Mouse (Mus musculus) kidney, embryonic 15.5 days (tissue): ENCODE results near the gene Rcbtb2. TPM values are rescaled to one million over a fixed set of nuclear protein-coding genes. Genes with fewer than 3 reads are reported as not detected.
A peak's percentile ranks its signal among the peaks of the same experiment; 100 is the strongest.

Experiments
- ATAC-seq: fragments of 200-750 bp; cut with Nextera tagmentation; replicated peaks from 2 replicates; pipeline ENCODE4 v1.8.0; 2017; ENCODE audit warnings: moderate TSS enrichment; ENCODE audit not compliant: low FRiP score
- H3K27ac ChIP-seq: fragments of 300-500 bp; sonication (generic); 2 replicates; pipeline ENCODE4 v1.5.1; 2015; ENCODE audit warnings: mild to moderate bottlenecking, inconsistent platforms
- H3K27me3 ChIP-seq: fragments of 300-500 bp; sonication (generic); 2 replicates; pipeline ENCODE4 v1.6.1; 2015; ENCODE audit warnings: inconsistent platforms
- H3K36me3 ChIP-seq: fragments of 300-500 bp; sonication (generic); 2 replicates; pipeline ENCODE4 v1.6.1; 2015; ENCODE audit warnings: inconsistent platforms
- H3K4me1 ChIP-seq: fragments of 300-500 bp; sonication (generic); 2 replicates; pipeline ENCODE4 v1.6.1; 2015; ENCODE audit warnings: inconsistent platforms
- H3K4me2 ChIP-seq: fragments of 300-500 bp; sonication (generic); 2 replicates; pipeline ENCODE4 v1.6.1; 2015; ENCODE audit warnings: moderate library complexity, mild to moderate bottlenecking, inconsistent platforms
- H3K4me3 ChIP-seq: fragments of 300-500 bp; sonication (generic); replicated peaks from 2 replicates; pipeline ENCODE4 v1.5.1; 2015; ENCODE audit warnings: mild to moderate bottlenecking, inconsistent platforms
- H3K9ac ChIP-seq: fragments of 300-500 bp; sonication (generic); 2 replicates; pipeline ENCODE4 v1.6.1; 2015; ENCODE audit warnings: mild to moderate bottlenecking, inconsistent platforms
- H3K9me3 ChIP-seq: fragments of 300-500 bp; sonication (generic); replicated peaks from 2 replicates; pipeline ENCODE4 v1.6.1; 2016; ENCODE audit warnings: inconsistent platforms
- WGBS: fragments of 180-500 bp; shearing (Covaris S2); methylation state at CpG from one replicate; pipeline ENCODE4 v1.1.7; 2015; ENCODE audit warnings: mixed read lengths; 5-methylcytosine and 5-hydroxymethylcytosine counted together
- microRNA counts: library from miRNA; unstranded; fragments of <30 nt; microRNA quantifications from one replicate; lab custom pipeline; 2016
- microRNA-seq: library from miRNA; unstranded; fragments of <30 nt; microRNA quantifications from one replicate; pipeline ENCODE4, GENCODE M21; 2016
- polyA plus RNA-seq: library from polyadenylated mRNA; unstranded; fragments of >200 nt; fragmentation: Nextera tagmentation; extraction: Ambion mirVana; gene quantifications from 2 replicates; pipeline ENCODE4 v1.2.1, GENCODE M21; 2015

The Rcbtb2 gene
- polyA plus RNA-seq, 1 experiment from 2014 or later = 128 TPM

DNA sequence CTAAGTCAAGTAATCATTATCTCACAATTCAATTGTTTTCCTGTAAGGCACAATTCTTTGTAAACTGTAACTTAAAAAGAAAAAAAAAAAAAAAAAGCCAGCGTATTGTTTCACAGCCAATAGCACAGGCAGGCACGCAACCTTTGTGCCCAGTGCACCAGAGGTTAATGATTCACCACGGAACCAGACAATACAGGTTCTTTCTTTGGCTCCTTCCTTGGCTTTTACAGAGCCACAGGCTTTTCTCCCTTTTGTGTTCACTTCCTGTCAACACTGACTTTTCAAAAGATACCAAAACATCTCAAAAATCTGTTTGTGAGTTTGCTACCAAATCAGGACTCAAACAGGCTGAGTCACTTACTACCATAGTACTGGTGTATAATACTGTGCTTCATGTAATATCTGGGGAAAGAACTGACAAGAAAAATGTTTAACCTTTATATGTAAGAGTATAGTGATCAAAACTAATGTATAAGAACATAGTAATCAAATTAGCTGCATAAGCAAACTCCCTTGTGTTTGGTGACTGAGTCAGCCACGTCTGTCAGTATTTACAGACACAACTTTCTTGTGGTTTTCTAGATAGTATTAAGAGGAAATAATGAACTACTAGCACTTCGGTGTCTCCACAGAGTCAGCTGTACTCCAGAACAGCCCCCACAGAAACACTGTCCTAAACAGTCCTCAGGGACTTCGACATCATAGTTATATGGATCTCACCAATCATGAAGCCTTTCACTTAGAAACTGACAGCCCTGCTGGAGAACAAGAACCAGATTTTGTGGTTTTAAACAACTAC, 130.8 kb downstream of the Rcbtb2 start:
- Histone ChIP-seq H3K4me1 (peaks cover 10% of the 10 kb centered on the region), H3K4me3 (no peak overlapping the region), H3K27ac (peak overlapping the region; percentile 87), H3K27me3 (no peaks in the 10 kb centered on the region), H3K9ac (no peak overlapping the region), H3K9me3 (no peaks in the 10 kb centered on the region), H3K4me2 (no peak overlapping the region), H3K36me3 (no peaks in the 10 kb centered on the region)
- 59% methylated on average over 6 of the region's 6 CpGs for WGBS
- peak; percentile 94 for ATAC-seq

DNA sequence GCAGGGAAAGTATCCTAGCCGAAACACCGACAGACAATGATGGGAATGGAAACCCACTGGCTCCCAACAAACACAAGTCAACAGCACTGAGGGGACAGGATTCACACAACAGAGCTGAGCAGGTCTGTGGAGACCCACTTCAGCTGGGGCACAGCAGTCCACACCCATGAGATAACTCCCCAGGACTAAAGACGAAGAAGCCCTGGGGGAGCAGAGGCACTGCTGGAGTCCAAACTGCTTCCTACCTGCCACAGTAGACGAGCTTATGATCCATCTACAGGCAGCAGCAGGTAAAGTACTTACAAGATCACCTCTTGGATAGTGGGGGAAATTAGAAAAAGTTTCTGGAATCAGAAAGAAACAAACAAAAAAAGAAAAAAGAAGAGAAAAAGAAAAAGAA, 131.6 kb downstream of the Rcbtb2 start:
- H3K4me2 ChIP-seq = no peak overlapping the region
- no peak overlapping the region for H3K4me3 ChIP-seq
- H3K27me3 ChIP-seq = no peaks in the 10 kb centered on the region
- peaks cover 10% of the 10 kb centered on the region for H3K4me1 ChIP-seq
- 69% methylated on average over 4 of the region's 4 CpGs for WGBS
- no peak for ATAC-seq
- H3K27ac ChIP-seq = peak overlapping the region; percentile 87
- H3K9ac ChIP-seq = no peak overlapping the region
- no peaks in the 10 kb centered on the region for H3K9me3 ChIP-seq
- H3K36me3 ChIP-seq = no peaks in the 10 kb centered on the region

DNA sequence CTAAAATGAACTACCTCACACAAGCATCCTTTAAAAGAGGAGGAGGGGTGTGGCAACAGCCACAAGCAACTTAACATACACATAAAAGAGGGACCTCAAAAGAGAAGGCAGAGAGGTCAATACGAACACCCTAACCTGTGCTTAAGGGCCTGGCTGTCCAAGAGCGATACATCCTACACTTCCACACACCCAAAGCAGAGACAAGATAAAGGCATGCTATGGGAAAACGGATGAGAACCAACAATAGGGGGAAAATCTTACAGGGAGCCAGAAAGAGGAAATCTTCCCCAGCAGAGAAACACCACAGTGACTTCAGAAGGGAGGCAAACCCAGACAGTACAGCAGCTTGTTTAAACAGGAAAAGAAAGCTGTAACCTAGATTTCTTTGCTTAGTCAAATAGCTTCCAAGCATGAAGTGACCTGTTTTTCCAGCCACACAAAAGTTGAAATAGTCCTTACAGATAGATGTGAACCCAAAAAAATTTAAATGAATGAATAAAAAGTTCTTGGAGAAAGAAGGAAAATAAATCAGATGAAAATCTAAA, 132.7 kb downstream of the Rcbtb2 start:
- H3K9ac ChIP-seq = no peak overlapping the region

DNA sequence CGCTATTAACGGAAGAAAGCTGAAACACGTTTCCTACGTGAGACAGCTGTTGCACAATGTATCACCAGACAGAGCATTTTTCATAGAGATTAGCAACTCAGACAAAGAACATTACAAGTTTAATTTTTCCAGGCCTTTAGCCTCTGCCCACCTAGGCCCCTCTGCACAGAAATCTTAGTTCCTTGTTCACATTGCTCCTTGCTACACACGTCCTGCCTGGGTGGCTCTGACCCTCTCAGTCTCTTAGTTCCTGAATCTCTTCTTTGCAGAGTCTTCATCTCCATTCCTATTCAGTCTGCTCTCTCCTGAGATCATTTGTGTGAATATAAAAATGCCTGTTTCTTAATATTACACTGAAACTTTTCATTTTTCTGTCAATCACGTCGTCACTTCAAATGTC, 134.5 kb downstream of the Rcbtb2 start:
- H3K4me1 ChIP-seq = peaks cover 10% of the 10 kb centered on the region
- no peaks in the 10 kb centered on the region for H3K27me3 ChIP-seq
- H3K4me2 ChIP-seq = no peak overlapping the region
- no peak for ATAC-seq
- no peaks in the 10 kb centered on the region for H3K9me3 ChIP-seq
- peaks cover 4% of the 10 kb centered on the region; the same call in 1 of the 2 replicates for H3K36me3 ChIP-seq
- WGBS = 51% methylated on average over 7 of the region's 7 CpGs
- no peak overlapping the region for H3K4me3 ChIP-seq
- no peak overlapping the region for H3K27ac ChIP-seq
- H3K9ac ChIP-seq = no peak overlapping the region

More for the DNA sequence above, 132.7 kb downstream of the Rcbtb2 start:
- Histone ChIP-seq H3K9me3 (no peaks in the 10 kb centered on the region), H3K4me1 (peaks cover 10% of the 10 kb centered on the region), H3K4me3 (no peak overlapping the region), H3K4me2 (no peak overlapping the region), H3K27me3 (no peaks in the 10 kb centered on the region), H3K36me3 (no peaks in the 10 kb centered on the region), H3K27ac (no peak overlapping the region)
- no peak for ATAC-seq
- 70% methylated on average over 3 of the region's 3 CpGs for WGBS

MicroRNAs encoded within 50 kb of the gene (microRNA counts, 519-probe panel; counts per million panel counts)
- microRNA mmu-miR-687 (lab: Ali Mortazavi, UCI) = 31.7 counts per million

Small RNA genes lying within 50 kb of the gene (microRNA-seq; reads per million reads assigned to microRNA genes)
- not detected for gene Mir687

Other genes starting within 250 kb of the Rcbtb2 start
- gene Cysltr2, start 73.9 kb upstream of the Rcbtb2 start, polyA plus RNA-seq = 0.17 and 0.64 TPM in 2 replicates
- gene Lpar6, start 114.9 kb downstream of the Rcbtb2 start, polyA plus RNA-seq = 15.3 and 15.9 TPM in 2 replicates
- gene Rb1, start 202.8 kb downstream of the Rcbtb2 start, polyA plus RNA-seq = 16.2 and 19.5 TPM in 2 replicates